Mouse (Mus musculus) testis, adult 2 months (tissue): ENCODE measurements around the gene Ddx1.

Source experiments
- CTCF ChIP-seq: fragments of 200-500 bp; IDR thresholded peaks from 2 replicates; pipeline ENCODE4 v1.5.1; 2012; ENCODE audit warnings: low read depth, mild to moderate bottlenecking, inconsistent platforms, low read length, moderate library complexity; ENCODE audit not compliant: control insufficient read depth, insufficient read depth, insufficient replicate concordance
- POLR2A ChIP-seq: fragments of 200-500 bp; IDR thresholded peaks from 2 replicates; pipeline ENCODE4 v1.6.1; 2012; ENCODE audit warnings: low read depth, mild to moderate bottlenecking, inconsistent platforms, low read length, moderate library complexity; ENCODE audit not compliant: control insufficient read depth

GRCm38 (mm10) chr12:13242453-13242852, 6.6 kb downstream of the Ddx1 start:
- TF ChIP-seq POLR2A (no peak), CTCF (no peak)
